Mouse (Mus musculus): ENCODE measurements around the gene Gucd1. TPM values are rescaled to one million over a fixed set of nuclear protein-coding genes. Genes with fewer than 3 reads are reported as not detected.

The Gucd1 gene
- total and polyA plus RNA-seq, 3 experiments = 16.8 to 19.0 (median 18.0) TPM

DNA sequence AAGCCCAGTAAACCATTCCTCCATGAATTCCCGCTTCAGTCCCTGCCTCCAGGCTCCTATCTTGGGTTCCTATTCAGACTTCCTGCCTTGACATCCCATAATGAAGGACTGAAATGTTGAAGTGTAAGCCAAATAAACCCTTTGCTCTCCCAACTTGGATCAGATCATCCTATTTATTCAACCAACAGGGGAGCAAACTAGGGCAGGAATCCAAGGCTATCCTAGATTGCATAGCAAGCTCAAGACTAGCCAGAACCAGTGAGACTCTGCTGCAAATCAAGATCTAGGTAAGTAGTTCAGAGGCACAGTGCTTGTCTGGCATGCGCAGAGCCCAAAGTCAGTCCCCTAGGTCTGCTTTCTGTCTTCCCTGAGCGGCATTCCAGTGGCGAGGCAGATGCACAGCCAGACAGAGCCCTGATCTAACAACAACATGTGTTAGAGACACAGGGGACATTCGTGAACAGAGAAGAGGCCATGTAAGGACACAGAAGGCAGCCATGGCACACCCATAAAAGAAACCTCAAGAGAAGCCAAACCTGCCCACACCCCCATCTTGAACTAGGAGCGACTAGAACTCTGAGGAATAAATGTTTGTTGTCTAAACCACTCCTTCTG lies 68.9 kb downstream of the Gucd1 start:
- no peak overlapping the region for H3K9ac ChIP-seq (ENCODE audit: insufficient read depth, low read depth)
- in situ Hi-C loops (cut with MboI; ENCODE audit: low pct_ligation_motif_present, low pct_unique_long_range_greater_than_20kb, low sequenced_read_pairs) = loop anchor here (5.0 to 10.0 kb wide), 2 partner anchors 33 to 56 kb away; no protein-coding TSS in a partner anchor
- peaks cover 20 to 44% of the 10 kb centered on the region in 2 experiments for H3K4me1 ChIP-seq (ENCODE audit: control insufficient read depth in 1 of 2, insufficient read depth in 2 of 2)
- H3K27ac ChIP-seq (ENCODE audit: insufficient read depth, low read depth) = no peak overlapping the region
- H3K4me2 ChIP-seq (ENCODE audit: insufficient read depth, low read depth, poor library complexity, severe bottlenecking) = no peak overlapping the region
- no peaks in the 10 kb centered on the region for H3K27me3 ChIP-seq (replicated peaks)
- no peak for DNase-seq (ENCODE audit: extremely low read depth)
- no peaks in the 10 kb centered on the region for H3K79me2 ChIP-seq (replicated peaks; ENCODE audit: control insufficient read depth, extremely low read depth, insufficient read depth, poor library complexity, severe bottlenecking)
- no peaks in the 10 kb centered on the region for H3K9me3 ChIP-seq (replicated peaks; ENCODE audit: low read length)
- no peaks in the 10 kb centered on the region for H3K36me3 ChIP-seq (replicated peaks in 1 of 2; ENCODE audit: control insufficient read depth in 1 of 2, insufficient read depth in 1 of 2, low read length in 1 of 2)
- no peak overlapping the region for H3K4me3 ChIP-seq (replicated peaks in 1 of 3; ENCODE audit: low read depth in 2 of 3, low read length in 2 of 3, poor library complexity in 1 of 3)
- TF ChIP-seq SMC3 (IDR thresholded peaks at IDR 0.05; ENCODE audit: low read depth, low read length) = no peak
- no peak for TF ChIP-seq ELF1 (IDR thresholded peaks at IDR 0.05; ENCODE audit: low read depth, low read length)
- no peak for TF ChIP-seq MEF2A (IDR thresholded peaks at IDR 0.05; ENCODE audit: borderline replicate concordance, low read depth, low read length)
- TF ChIP-seq NELFE (IDR thresholded peaks at IDR 0.05; ENCODE audit: low read depth, low read length) = no peak
- TF ChIP-seq CTCF (conservative IDR thresholded peaks at IDR 0.05 in 1 of 2, IDR thresholded peaks at IDR 0.05 in 1 of 2; ENCODE audit: low read depth in 2 of 2, low read length in 2 of 2) = no peak
- no peak for TF ChIP-seq MAX (IDR thresholded peaks at IDR 0.05; ENCODE audit: low read length)
- TF ChIP-seq IRF4 (IDR thresholded peaks at IDR 0.05; ENCODE audit: low read depth, low read length) = no peak
- TF ChIP-seq USF2 (conservative IDR thresholded peaks at IDR 0.05; ENCODE audit: low read depth, low read length) = no peak
- TF ChIP-seq ZNF384 (IDR thresholded peaks at IDR 0.05; ENCODE audit: low read depth, low read length) = no peak
- TF ChIP-seq NRF1 (IDR thresholded peaks at IDR 0.05; ENCODE audit: low read depth, low read length) = no peak
- no peak for TF ChIP-seq POLR2A (IDR thresholded peaks at IDR 0.05; ENCODE audit: low read depth, low read length)
- no peak for TF ChIP-seq KAT2A (IDR thresholded peaks at IDR 0.05; ENCODE audit: insufficient replicate concordance, low read length)
- no peak for TF ChIP-seq ZC3H11A (IDR thresholded peaks at IDR 0.05; ENCODE audit: low read depth, low read length)
- no peak for TF ChIP-seq ZMIZ1 (IDR thresholded peaks at IDR 0.05; ENCODE audit: low read depth, low read length)
- no peak for TF ChIP-seq EP300 (IDR thresholded peaks at IDR 0.05; ENCODE audit: low read length)
- dilution Hi-C loops (cut with MboI; ENCODE audit: extremely low pct_ligation_motif_present, extremely low pct_unique_long_range_greater_than_20kb, low sequenced_read_pairs) = no loop called here

DNA sequence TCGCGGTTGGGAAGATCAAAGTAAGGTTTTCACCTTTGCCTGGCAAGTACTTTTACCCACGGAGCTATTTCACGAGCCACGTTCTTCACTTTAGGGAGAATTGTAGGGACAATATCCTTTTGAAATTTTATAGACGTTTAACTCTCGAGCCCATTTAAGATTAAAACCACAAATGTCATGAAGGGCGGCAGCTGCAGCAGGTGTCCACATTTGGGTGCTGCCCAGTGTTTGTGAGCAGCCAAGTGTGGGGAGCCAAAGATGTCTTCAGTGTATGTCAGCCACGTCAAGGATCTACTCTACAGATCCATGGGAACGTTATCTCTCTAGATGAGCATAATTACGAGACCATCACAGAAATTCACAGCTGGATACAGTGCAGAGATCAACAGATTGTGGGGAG lies 70.3 kb downstream of the Gucd1 start:
- no peaks in the 10 kb centered on the region for H3K36me3 ChIP-seq (replicated peaks in 1 of 2; ENCODE audit: control insufficient read depth in 1 of 2, insufficient read depth in 1 of 2, low read length in 1 of 2)
- H3K27ac ChIP-seq (ENCODE audit: insufficient read depth, low read depth) = no peak overlapping the region; the same call in 1 of the 2 replicates
- H3K4me3 ChIP-seq (replicated peaks in 1 of 3; ENCODE audit: low read depth in 2 of 3, low read length in 2 of 3, poor library complexity in 1 of 3) = peak overlapping the region in 1 of 3 experiments; percentile 38
- no peaks in the 10 kb centered on the region for H3K79me2 ChIP-seq (replicated peaks; ENCODE audit: control insufficient read depth, extremely low read depth, insufficient read depth, poor library complexity, severe bottlenecking)
- peaks cover 20 to 52% of the 10 kb centered on the region in 2 experiments for H3K4me1 ChIP-seq (ENCODE audit: control insufficient read depth in 1 of 2, insufficient read depth in 2 of 2)
- peak overlapping the region; percentile 3; the same call in 1 of the 2 replicates for H3K9ac ChIP-seq (ENCODE audit: insufficient read depth, low read depth)
- TF ChIP-seq TBP (conservative IDR thresholded peaks at IDR 0.05; ENCODE audit: low read depth, low read length) (no peak), TCF12 (IDR thresholded peaks at IDR 0.05; ENCODE audit: low read depth, low read length) (0 out of 2 replicates have a peak, but pooled peaks have one; percentile 21), MXI1 (IDR thresholded peaks at IDR 0.05; ENCODE audit: low read depth, low read length) (0 out of 2 replicates have a peak, but pooled peaks have one; percentile 4), BHLHE40 (IDR thresholded peaks at IDR 0.05; ENCODE audit: low read depth, low read length) (no peak), IRF4 (IDR thresholded peaks at IDR 0.05; ENCODE audit: low read depth, low read length) (0 out of 2 replicates have a peak, but pooled peaks have one; percentile 13), RCOR1 (conservative IDR thresholded peaks at IDR 0.05; ENCODE audit: low read depth, low read length) (no peak)
- H3K27me3 ChIP-seq (replicated peaks) = no peaks in the 10 kb centered on the region
- no peak for DNase-seq (ENCODE audit: extremely low read depth)
- in situ Hi-C loops (cut with MboI; ENCODE audit: low pct_ligation_motif_present, low pct_unique_long_range_greater_than_20kb, low sequenced_read_pairs) (loop anchor here (5.0 to 10.0 kb wide), 2 partner anchors 35 to 57 kb away; no protein-coding TSS in a partner anchor), dilution Hi-C loops (cut with MboI; ENCODE audit: extremely low pct_ligation_motif_present, extremely low pct_unique_long_range_greater_than_20kb, low sequenced_read_pairs) (no loop called here)
- H3K9me3 ChIP-seq (replicated peaks; ENCODE audit: low read length) = no peaks in the 10 kb centered on the region
- peak overlapping the region; percentile 74 for H3K4me2 ChIP-seq (ENCODE audit: insufficient read depth, low read depth, poor library complexity, severe bottlenecking)

Measured in CH12.LX (cell line).